Mouse (Mus musculus): ENCODE results near the gene Cfap54.

Gene Cfap54

DNA sequence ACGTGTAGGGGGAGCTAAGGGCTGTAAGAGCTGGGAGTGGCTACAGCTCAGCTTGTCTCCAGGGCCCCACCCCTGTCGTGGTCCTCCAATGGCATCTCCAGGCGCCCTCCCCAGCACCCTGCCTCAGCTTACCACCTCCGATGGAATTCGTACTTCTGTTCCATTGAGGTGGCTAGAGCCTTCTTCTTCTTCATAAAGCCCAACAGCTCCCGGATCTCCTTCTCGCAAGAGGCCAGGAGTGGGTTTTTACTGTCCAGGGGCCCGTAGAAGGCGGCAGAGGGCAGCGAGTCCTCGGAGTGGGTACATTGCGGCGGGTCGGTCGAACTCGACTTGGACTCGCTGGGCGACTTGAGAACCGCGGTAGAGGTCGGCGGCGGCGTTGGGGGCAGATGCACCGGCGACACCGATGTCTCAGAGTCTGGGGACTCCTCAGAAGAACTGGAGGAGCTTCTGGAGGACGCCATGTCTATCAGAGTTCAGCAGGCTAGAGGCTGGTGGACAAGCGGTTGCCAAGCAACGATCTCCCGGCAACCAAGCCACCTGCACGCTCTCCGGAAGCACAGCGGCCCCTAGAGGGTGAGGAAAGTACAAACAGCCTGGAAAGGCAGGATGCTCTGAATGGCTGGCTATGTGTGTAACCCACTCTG is at the start of gene Cfap54:
TSS of gene Cfap54 (minus strand) at position 486 of the 647 bp plus-strand sequence.
- DNase-seq, result peak; percentile 98

DNA sequence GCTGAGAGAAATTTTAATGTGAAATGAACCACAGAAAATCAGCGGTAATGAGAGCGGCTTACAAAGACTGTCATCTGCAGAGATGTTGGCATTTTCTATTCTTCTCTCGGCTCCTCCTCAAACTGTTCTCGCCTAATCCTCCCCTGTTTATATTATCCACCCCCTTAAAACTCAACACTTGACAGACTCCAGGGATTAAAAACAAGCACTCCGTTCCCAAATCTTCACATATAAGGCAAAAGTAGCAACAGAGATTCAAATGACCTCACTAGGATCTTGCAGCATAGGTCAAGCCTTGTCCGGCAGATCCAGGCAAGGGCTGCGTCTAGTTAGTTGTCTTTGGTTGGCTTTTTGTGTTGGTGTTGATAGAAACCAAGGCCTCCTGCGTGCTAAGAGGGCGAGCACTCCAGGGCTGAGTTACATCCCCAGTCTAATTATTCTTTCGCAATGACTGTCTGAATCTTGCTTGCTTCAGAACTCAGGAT is 49.1 kb upstream of the Cfap54 start:
- peak; percentile 96 for DNase-seq

DNA sequence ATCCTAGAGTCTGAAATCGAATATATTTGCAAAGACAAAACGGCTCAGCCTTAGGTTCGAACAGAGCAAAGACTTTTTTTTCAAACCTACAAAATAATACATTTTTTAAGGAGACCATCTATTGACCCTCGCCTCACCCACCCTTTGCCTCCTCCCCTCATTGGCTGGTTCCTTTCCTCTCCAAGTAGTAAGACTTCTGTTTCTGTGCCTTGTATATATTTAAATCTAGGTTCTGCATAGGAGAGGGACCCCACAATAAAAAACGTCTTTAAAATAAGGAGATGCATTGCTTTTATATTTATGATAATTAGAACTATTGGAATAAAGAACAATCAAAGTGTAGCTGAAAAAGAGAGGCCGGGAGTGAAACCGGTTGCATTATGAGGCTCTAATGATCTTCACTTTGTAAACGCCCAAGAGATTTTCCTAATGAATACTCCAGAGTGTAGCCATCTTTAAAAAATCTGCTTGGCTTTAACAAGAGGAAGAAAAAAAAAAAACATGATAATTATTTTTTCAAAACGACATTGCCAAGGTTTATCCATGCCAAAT is 48.6 kb upstream of the Cfap54 start:
- no peak for DNase-seq

DNA sequence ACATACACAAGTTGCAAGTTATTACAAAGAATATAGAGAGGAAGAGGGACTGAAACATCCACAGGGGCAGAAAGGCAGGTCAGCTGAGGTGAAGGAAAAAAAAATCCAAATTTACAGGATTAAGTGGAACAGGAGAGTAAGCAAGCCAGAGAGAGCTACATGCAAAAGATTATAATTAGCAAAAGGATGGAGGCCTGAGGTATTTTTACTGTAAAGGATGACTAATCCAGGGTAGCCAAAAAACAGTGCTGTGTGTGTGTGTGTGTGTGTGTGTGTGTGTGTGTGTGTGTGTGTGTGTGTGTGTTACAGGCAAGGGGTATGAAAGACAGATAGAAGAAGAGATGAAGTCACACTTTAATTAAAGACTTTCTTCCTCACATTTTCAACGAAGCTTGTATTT is 47.9 kb upstream of the Cfap54 start:
- DNase-seq, result no peak

GRCm38 (mm10) chr10:93128566-93128965 is 47.1 kb upstream of the Cfap54 start:
- no peak for DNase-seq

DNA sequence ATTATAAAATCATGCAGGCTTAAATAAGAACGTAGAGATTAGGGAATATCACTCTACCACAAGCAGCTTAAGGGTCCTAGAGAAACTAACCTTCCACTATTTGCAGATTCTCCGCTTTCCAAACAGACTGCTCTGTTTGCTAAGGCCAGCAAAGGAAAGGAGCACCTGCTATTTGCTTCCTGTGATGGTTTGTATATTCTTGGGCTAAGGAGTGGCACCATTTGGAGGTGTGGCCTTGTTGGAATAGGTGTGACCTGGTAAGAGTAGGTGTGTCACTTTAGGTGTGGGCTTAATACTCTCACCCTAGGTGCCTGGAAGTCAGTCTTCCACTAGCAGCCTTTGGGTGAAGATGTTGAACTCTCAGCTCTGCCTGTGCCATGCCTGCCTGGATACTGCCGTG is 44.6 kb upstream of the Cfap54 start:
- DNase-seq, result no peak

- DNase-seq, result peak; percentile 99
Measured at GRCm38 (mm10) chr10:93123957-93124613, 42.7 kb upstream of the Cfap54 start.

DNA sequence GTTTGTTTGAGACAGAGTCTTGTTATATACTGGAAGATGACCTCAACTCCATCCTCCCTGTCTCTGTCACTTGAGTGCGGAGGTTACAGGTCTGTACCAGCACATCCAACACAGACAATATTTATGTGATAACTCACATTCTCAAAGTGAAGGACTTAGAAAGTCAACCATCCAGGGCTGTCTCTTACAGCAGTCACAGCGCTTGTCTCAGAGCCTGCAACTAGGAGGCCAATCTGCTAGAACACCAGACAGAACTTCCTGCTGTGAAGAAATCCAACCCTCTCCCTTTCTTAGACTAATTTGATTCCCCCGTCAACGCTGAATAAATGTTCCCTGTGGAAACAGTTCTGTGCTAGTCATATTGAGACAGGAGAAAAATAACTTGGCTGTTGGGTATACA is 41.9 kb upstream of the Cfap54 start:
- peak; percentile 51 for DNase-seq

DNA sequence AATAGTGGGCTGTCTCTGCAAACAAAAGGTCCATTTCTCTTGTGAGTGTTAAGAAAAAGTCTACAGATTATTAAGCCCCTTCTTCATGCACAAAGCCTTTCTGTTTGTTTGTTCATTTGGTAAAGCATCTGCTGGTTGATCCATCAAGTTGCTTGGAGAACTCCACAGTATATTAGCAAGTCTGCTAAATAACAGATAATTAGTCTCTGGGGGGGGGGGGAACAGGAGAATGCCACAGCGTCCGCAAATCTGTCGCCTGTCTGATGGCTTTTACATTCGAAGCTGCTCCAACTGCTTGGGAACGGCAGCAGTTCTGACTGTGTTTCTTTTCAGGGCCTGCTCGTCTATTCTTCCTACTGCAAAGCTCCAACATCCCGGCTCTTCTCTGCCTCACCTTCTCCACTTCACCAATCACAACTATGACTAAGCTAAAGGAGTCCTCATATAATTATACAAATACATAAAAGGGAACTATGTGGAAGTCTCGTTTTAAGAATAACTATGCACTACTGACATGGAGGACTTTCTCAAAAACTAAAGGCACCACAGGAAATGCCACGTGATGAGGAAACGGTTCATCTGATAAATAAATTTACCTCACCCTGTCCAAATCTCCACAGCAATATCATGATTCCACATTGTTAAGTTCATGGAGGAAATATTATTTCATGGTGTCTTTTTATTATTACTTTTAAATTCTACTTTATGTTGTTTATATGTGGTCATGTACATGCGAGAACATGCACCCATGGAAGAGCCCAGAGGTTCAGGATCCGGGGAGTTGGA is 41.2 kb upstream of the Cfap54 start:
- DNase-seq, result peak; percentile 48

- peak; percentile 88 for DNase-seq
Measured at GRCm38 (mm10) chr10:93121262-93121860, 39.9 kb upstream of the Cfap54 start.

GRCm38 (mm10) chr10:93119809-93120208 is 38.4 kb upstream of the Cfap54 start:
- peak; percentile 66 for DNase-seq

GRCm38 (mm10) chr10:93116636-93117035 is 35.2 kb upstream of the Cfap54 start:
- no peak for DNase-seq

DNA sequence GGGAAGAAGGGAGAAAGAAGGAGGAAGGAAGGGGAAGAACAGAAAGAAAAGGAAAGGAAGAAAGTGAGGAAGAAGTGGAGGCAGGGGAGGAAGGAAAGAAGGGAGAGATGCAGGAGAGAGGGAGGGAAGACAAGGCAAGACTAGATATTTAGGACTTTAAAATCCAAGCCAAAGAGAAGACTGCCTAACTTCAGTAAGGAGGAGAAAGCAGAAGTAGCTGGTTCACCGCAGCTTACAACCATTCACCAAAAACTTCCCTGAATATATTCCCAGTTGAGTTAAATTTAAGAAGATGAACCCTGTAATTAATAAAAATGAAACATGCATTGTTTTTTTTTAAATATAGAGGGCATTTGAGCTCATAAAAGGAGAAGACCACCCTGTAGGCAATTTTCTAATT is 34.3 kb upstream of the Cfap54 start:
- no peak for DNase-seq

DNA sequence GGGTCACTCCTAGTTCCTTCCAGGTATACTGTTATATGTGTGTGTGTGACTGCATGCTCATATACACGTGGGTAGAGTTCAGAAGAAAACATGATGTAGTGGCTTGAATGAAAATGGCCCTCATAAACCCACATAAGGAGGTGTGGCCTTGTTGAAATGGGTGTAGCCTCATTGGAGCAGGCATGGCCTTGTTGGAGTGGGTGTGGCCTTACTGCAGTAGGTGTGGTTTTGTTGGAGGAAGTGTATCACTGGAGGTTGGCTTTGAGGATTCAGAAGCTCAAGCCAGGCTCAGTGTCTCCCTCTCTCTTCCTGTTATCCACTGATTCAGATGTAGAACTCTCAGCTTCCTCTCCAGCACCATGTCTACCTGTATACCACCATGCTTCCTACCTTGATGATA is 33.4 kb upstream of the Cfap54 start:
- peak; percentile 45 for DNase-seq

DNA sequence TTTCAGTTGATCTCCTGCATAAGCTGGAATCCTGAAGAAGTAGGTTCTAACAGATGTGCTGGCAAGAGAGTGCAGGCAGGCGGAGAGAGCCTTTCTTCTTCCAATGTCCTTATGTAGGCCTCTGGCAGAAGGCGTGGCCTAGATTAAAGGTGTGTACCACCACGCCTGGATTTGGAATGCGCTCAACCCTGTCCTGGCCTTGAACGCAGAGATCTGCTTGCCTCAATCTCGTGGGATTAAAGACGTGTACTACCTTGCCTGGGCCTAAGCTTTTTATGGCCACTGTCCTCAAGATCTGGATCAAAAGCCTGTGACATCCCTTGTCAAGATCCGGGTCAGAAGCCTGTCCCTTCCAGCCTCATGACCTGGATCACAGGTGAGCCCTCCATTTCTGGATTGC is 32.5 kb upstream of the Cfap54 start:
- peak; percentile 31 for DNase-seq

GRCm38 (mm10) chr10:93112021-93112420 is 30.6 kb upstream of the Cfap54 start:
- no peak for DNase-seq

DNA sequence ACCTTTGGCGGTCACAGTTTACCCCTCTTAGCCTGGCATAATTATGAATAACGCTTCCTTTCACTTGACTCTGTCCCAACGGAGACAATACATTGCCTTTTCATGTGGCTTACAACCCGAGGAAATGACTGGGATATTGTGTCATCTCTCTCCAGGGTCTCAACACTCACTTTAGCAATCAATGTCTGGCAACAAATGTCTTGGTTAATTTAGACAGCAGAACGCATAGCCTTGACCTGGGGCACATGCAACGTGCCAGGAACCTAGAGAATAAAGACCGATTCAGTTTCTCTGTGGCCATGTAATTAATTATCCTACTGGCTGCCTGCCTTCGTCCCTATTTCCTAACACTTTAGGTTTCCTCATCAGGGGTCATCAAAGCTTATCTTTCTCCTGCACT is 30.0 kb upstream of the Cfap54 start:
- no peak for DNase-seq

DNA sequence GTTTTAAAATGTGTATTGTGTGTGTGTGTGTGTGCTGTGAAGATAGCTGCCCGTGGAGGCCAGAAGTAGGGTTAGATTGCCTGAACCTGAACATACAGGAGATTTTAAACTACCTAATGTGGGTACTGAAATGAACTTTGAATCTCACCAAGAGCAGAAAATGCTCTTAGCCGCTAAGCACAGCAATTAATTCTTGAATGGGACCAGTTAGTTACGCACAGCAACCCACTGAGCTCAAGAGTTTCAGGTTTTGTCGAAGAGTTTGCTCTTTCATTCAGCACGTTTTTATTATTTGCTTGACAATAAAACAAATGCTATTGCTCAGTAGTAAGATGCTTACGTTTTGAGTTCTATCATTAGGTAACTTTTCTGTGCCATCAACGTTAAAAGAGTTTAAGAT is 23.9 kb upstream of the Cfap54 start:
- peak; percentile 30 for DNase-seq

- no peak for DNase-seq
Measured at GRCm38 (mm10) chr10:93104357-93104756, 22.9 kb upstream of the Cfap54 start.

GRCm38 (mm10) chr10:93103676-93104075 is 22.3 kb upstream of the Cfap54 start:
- no peak for DNase-seq

- peak; percentile 68 for DNase-seq
Measured at GRCm38 (mm10) chr10:93102321-93102720, 20.9 kb upstream of the Cfap54 start.

DNA sequence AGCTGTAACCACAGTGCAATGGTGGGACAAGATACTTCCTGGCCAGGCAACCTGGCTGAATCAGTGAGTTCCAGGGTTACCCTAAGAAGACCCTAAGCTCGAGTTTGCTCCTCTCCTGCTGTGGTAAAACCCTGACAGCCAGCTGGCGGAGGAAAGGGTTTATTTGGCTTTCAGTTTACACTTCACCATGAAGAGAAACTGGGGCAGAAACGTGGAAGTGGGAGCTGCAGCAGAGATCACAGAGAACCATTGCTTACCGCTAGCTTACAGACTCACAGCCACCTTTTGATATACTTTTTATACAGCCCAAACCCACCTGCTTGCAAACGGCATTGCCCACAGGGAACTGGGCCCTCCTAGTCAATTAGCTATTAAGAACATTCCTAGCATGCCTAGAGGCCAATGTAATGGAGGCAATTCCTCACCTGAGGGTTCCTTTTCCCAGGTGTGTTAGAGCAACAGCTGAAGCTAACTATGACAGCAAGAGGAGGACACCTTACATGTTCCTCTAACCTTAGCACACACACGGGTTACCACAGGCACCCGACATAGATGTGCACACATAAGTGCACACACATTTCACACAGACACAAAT is 16.9 kb upstream of the Cfap54 start:
- DNase-seq, result peak; percentile 72

DNA sequence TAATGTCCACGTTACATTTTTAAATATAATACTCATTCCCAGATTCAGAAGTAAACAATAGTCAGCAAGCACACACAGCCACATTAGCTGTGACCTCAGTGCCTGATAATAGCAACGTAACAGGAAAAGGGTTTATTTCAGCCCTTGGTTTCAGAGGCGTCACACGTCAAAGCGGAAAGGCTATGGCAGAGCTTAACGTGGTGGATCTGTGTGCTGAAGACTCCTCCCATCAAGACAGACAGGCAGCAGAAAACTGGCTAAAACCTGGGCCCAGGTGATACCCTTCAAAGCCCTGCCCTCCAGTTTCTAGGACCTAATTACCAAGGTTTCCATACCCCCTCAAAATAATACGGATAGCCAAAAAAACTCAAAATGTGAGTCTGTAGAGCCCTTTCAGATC is 16.0 kb upstream of the Cfap54 start:
- DNase-seq, result peak; percentile 60
